Mouse (Mus musculus): Measurements from ENCODE around the gene Srsf5. TPM values are rescaled to one million over a fixed set of nuclear protein-coding genes. Genes with fewer than 3 reads are reported as not detected.
A peak's percentile ranks its signal among the peaks of the same experiment; 100 is the strongest.

Gene Srsf5
- polyA plus RNA-seq, 1 experiment from 2014 or later, result 287 TPM

DNA sequence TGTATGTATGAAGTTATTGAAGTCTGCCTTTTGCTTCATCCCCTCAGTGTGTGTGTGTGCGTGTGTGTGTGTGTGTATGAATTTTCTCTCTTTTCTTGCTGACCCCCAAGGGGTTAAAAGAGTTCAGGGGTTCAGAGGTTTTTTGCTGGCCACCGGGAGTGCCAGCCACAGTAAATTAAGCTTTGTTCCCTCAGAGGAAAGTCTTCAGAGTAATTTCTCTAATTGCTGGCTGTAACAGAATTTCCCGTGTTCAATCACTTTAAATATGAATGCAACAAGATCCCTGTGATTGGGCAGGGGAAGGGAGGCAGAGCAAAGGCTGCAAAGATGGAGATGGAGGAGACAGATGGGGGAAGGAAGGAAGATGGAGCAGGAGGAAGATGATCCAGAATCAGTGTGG lies 26.5 kb downstream of the Srsf5 start:
- H3K27ac ChIP-seq (replicated peaks), result no peak overlapping the region
- WGBS (ENCODE audit: insufficient replicate concordance), result 39% methylated on average over 3 of the region's 3 CpGs
- H3K27me3 ChIP-seq, result no peaks in the 10 kb centered on the region
- no peak for ATAC-seq (ENCODE audit: insufficient read depth)
- H3K9ac ChIP-seq, result no peak overlapping the region
- no peak overlapping the region for H3K4me2 ChIP-seq
- no peaks in the 10 kb centered on the region for H3K9me3 ChIP-seq (replicated peaks)
- no peak overlapping the region for H3K4me3 ChIP-seq (replicated peaks)
- no peaks in the 10 kb centered on the region for H3K36me3 ChIP-seq (replicated peaks)
- 0 out of 2 replicates have a peak, but pooled peaks cover 6% of the 10 kb centered on the region for H3K4me1 ChIP-seq (replicated peaks)

DNA sequence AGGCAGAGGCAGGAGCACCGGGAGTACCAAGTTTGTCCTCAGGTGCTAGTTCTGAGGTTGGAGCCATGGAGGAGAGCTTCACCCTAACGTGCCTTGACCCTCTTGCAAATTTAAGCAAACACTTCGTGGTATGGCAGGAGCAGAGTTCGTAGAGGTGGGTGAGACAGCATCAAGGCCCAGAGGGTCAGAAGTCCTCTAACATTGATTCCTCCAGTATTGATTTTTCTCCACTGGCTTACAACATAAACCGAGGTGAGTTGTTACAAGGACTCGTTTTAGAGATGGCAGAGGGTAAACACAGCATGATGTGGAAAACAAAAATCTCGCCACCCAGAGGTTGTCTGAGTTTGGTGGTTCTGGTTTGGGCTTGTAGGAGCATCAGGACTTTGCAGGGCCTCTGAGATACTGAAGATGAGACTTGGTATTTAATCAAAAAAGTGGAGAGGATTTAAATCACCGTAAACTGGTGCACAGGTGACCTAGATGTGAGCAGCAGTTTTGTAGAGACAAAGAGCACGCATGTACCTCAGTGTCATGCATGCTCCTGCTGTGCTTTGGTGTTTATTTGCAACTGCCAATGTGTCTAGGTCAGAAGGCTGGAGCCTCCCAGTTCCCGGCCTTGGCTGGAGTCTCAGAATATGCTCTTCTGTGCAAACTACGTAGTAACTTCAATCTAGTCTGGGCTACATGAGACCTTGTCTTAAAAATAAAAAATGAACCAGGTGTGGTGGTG lies 30.8 kb downstream of the Srsf5 start:
- Histone ChIP-seq H3K27ac (replicated peaks) (peak overlapping the region; percentile 62), H3K4me2 (no peak overlapping the region), H3K9me3 (replicated peaks) (no peaks in the 10 kb centered on the region), H3K36me3 (replicated peaks) (no peaks in the 10 kb centered on the region), H3K27me3 (no peaks in the 10 kb centered on the region), H3K4me3 (replicated peaks) (no peak overlapping the region), H3K4me1 (replicated peaks) (0 out of 2 replicates have a peak, but pooled peaks cover 6% of the 10 kb centered on the region), H3K9ac (no peak overlapping the region)
- whole genome bisulfite sequencing (ENCODE audit: insufficient replicate concordance), result 55% methylated on average over 11 of the region's 11 CpGs
- ATAC-seq (ENCODE audit: insufficient read depth), result peak; percentile 76

DNA sequence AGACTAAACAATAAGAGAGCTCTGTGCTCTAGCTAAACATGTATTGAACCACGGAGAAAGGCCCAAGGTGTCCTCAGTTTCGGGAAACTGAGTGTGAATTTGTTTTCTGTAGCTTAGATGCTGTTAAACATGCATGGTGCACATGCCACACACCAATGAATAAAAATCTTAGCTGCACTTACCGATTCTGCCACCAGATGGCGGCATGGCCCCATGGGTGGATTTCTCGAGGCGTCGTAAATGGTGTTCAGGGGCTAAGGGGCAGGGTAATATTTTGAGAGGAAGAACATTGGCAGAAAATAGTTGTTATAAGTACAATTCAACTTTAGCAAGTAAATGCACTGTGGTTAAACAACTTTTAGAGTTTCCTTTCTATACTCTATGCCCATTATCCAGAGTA lies 37.0 kb downstream of the Srsf5 start:
- H3K4me3 ChIP-seq (replicated peaks), result no peak overlapping the region
- H3K9ac ChIP-seq, result no peak overlapping the region
- no peak overlapping the region for H3K4me2 ChIP-seq
- no peaks in the 10 kb centered on the region for H3K36me3 ChIP-seq (replicated peaks)
- WGBS (ENCODE audit: insufficient replicate concordance), result 1% methylated on average over 7 of the region's 7 CpGs
- no peak overlapping the region for H3K27ac ChIP-seq (replicated peaks)
- no peak for ATAC-seq (ENCODE audit: insufficient read depth)
- no peaks in the 10 kb centered on the region for H3K27me3 ChIP-seq
- H3K9me3 ChIP-seq (replicated peaks), result no peaks in the 10 kb centered on the region
- H3K4me1 ChIP-seq (replicated peaks), result no peaks in the 10 kb centered on the region

DNA sequence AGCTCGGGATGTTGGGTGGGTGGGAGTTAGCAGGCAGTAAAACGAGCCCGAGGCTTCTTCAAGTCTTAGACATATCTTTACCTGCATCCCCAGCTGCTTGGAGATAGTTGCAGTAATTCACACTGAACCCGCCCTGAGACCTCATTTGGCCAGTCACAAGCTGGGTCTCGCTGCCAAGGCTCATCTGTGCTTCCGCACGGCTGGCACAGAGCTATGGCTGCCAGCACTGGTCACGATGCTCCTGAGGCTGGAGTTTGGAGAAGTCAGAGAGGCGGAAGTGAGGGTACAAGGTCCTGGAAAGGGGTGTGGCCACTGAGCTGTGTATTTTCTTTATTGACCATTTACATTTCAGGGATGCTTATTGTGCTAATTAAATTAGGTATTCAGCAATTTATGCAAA lies 38.4 kb downstream of the Srsf5 start:
- no peak overlapping the region for H3K4me3 ChIP-seq (replicated peaks)
- no peak overlapping the region for H3K27ac ChIP-seq (replicated peaks)
- H3K4me1 ChIP-seq (replicated peaks), result no peaks in the 10 kb centered on the region
- H3K27me3 ChIP-seq, result no peaks in the 10 kb centered on the region
- no peak overlapping the region for H3K4me2 ChIP-seq
- H3K36me3 ChIP-seq (replicated peaks), result no peaks in the 10 kb centered on the region
- no peaks in the 10 kb centered on the region for H3K9me3 ChIP-seq (replicated peaks)
- no peak overlapping the region for H3K9ac ChIP-seq
- 55% methylated on average over 9 of the region's 9 CpGs for WGBS (ENCODE audit: insufficient replicate concordance)
- no peak for ATAC-seq (ENCODE audit: insufficient read depth)

DNA sequence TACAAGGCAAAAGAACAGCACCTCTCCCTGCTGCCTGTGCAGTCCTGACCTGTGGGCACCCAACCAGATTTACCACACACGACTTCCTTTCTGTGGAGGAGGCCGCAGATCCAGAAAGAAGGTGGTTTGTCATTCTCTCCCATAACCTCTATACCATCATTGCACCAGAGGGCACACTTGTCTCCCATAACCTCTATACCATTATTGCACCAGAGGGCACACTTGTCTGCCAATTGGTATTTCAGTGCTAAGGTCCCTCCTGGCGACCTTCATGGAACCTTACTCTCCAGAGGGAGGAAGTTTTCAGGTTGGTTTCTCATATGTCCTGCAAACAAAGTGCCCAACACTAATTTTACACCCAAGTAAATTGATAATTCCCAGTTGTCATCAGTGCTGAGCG lies 41.3 kb downstream of the Srsf5 start:
- H3K27me3 ChIP-seq, result no peaks in the 10 kb centered on the region
- no peaks in the 10 kb centered on the region for H3K36me3 ChIP-seq (replicated peaks)
- H3K9me3 ChIP-seq (replicated peaks), result no peaks in the 10 kb centered on the region
- ATAC-seq (ENCODE audit: insufficient read depth), result no peak
- H3K4me2 ChIP-seq, result no peak overlapping the region
- no peaks in the 10 kb centered on the region for H3K4me1 ChIP-seq (replicated peaks)
- H3K9ac ChIP-seq, result no peak overlapping the region
- no peak overlapping the region for H3K27ac ChIP-seq (replicated peaks)
- 54% methylated on average over 4 of the region's 4 CpGs for WGBS (ENCODE audit: insufficient replicate concordance)
- H3K4me3 ChIP-seq (replicated peaks), result no peak overlapping the region

DNA sequence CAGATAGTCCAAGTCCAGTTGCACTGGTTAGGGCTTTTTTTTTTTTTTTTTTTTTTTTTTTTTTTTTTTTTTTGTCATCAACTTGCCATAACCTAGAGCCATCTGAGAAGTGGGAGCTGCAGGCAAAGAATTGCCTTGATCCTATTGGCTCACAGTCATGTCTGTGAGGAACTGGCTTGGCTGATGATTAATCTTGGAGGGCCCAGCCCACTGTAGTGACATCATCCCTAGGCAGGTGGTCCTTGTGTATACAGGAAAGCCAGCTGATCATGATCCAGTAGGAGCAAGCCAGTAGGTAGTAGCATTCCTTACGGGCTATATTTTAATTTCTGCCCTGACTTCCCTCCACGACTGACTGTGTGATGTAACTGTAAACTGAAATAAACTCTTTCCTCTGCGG lies 43.0 kb downstream of the Srsf5 start:
- Histone ChIP-seq H3K36me3 (replicated peaks) (no peaks in the 10 kb centered on the region), H3K4me2 (no peak overlapping the region), H3K4me3 (replicated peaks) (no peak overlapping the region), H3K27me3 (no peaks in the 10 kb centered on the region), H3K9me3 (replicated peaks) (no peaks in the 10 kb centered on the region), H3K9ac (no peak overlapping the region), H3K4me1 (replicated peaks) (no peaks in the 10 kb centered on the region), H3K27ac (replicated peaks) (no peak overlapping the region)
- no peak for ATAC-seq (ENCODE audit: insufficient read depth)
- 72% methylated on average over 3 of the region's 3 CpGs for WGBS (ENCODE audit: insufficient replicate concordance)

DNA sequence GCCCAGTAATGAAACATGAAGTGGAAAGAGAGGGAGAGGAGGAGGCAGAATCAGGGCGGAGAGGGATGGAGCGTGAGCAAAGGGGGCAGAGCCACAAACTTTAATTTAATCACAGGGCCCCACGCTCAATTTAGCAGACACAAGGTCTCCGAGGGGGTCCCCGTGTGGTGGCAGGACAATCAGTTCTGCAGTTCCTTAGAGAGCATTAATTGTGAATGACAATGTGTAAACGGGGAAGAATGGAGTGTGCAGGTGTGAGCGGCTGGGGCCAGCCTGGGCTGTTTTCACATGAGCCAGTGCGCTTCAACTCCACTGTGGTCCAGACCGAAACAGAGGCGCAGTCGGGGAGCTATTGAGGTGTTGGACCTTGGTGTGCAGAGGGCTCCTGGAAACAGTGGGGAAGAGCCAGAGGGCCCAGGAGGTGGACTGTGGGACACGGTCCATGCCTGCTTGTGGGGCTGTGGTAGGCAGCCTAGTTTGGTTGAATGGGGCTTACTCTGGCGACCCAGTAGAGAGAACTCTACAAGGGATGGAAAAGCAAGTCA lies 45.7 kb downstream of the Srsf5 start:
- Histone ChIP-seq H3K4me1 (replicated peaks) (no peaks in the 10 kb centered on the region), H3K4me2 (no peak overlapping the region), H3K4me3 (replicated peaks) (no peak overlapping the region), H3K9me3 (replicated peaks) (no peaks in the 10 kb centered on the region), H3K27me3 (no peaks in the 10 kb centered on the region), H3K9ac (no peak overlapping the region), H3K27ac (replicated peaks) (no peak overlapping the region), H3K36me3 (replicated peaks) (no peaks in the 10 kb centered on the region)
- WGBS (ENCODE audit: insufficient replicate concordance), result 81% methylated on average over 13 of the region's 13 CpGs
- ATAC-seq (ENCODE audit: insufficient read depth), result no peak

DNA sequence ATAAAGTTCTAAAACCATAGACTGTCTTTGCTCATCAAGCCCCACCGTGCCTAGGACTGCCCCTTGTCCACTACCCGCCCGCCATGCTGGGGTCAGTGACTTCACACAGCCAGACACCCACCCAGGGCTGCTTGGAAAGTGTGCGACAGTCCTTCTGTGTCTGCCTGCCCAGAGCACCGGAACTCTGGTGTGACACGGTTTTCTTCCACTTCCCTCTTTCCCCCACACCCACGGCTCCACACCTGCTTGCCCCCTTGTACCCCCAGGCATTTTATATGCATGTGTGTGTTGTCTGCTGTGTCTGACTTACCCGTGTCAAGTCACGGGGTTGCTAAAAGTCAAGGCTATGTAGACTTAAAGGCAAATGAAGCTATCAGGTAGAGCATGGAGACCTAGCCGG lies 46.5 kb downstream of the Srsf5 start:
- Histone ChIP-seq H3K4me3 (replicated peaks) (no peak overlapping the region), H3K27me3 (no peaks in the 10 kb centered on the region), H3K27ac (replicated peaks) (no peak overlapping the region), H3K4me1 (replicated peaks) (no peaks in the 10 kb centered on the region), H3K9ac (no peak overlapping the region), H3K36me3 (replicated peaks) (no peaks in the 10 kb centered on the region), H3K9me3 (replicated peaks) (no peaks in the 10 kb centered on the region), H3K4me2 (no peak overlapping the region)
- ATAC-seq (ENCODE audit: insufficient read depth), result no peak
- WGBS (ENCODE audit: insufficient replicate concordance), result 50% methylated on average over 10 of the region's 10 CpGs

DNA sequence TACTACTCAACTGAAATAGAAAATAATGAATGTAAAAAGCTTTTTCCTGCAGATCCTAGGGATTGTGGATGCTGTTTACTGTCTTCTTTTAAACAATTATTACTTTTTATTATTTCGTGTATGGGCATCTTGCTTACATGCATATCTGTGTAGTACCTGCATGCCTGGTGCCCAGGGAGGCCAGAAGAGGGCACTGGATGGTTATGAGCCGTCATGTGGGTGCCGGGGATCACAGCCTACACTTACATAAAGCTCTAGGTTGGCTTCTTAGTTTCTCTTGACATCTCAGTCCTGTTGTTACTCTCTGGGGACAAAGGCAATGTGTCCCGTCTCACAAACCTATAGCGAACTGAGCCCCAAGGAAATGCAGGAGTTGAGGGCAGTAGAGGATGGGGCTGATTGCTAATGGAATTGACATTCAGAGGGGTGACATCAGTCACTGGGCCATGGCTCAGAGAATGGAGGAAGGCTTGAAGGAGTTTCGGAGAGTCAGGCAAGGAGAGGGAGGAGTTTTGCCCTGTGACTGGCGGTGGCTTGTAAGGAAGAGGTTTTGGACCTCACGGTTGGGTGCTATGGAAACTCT lies 47.3 kb downstream of the Srsf5 start:
- Histone ChIP-seq H3K27ac (replicated peaks) (no peak overlapping the region), H3K4me2 (no peak overlapping the region), H3K4me3 (replicated peaks) (no peak overlapping the region), H3K9ac (no peak overlapping the region), H3K27me3 (no peaks in the 10 kb centered on the region), H3K9me3 (replicated peaks) (no peaks in the 10 kb centered on the region), H3K36me3 (replicated peaks) (no peaks in the 10 kb centered on the region), H3K4me1 (replicated peaks) (no peaks in the 10 kb centered on the region)
- WGBS (ENCODE audit: insufficient replicate concordance), result 61% methylated on average over 8 of the region's 8 CpGs
- no peak for ATAC-seq (ENCODE audit: insufficient read depth)

DNA sequence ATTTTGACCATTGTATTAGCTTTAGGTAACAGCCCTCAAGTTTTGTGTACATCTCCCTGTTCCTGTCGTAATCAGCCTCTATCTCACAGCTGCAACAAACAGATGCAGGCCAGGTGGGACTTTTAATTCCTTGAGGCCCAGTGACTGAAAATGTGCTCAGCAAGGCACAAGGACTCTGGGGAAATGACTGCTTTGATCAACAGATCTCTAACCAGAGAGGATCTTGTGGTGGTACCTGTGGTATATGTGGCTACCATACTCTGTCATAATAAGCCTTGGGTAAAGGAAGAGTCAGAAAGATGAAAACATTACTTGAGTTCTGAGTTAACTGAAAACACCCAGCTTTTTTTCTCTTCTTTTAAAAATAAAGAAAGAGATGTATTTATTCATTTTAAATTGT lies 48.5 kb downstream of the Srsf5 start:
- H3K4me2 ChIP-seq, result no peak overlapping the region
- no peak overlapping the region for H3K4me3 ChIP-seq (replicated peaks)
- no peak overlapping the region for H3K9ac ChIP-seq
- H3K27me3 ChIP-seq, result no peaks in the 10 kb centered on the region; the same call in 1 of the 2 replicates
- no peak for ATAC-seq (ENCODE audit: insufficient read depth)
- no peaks in the 10 kb centered on the region for H3K9me3 ChIP-seq (replicated peaks)
- no peak overlapping the region for H3K27ac ChIP-seq (replicated peaks)
- no peaks in the 10 kb centered on the region for H3K36me3 ChIP-seq (replicated peaks)
- no peaks in the 10 kb centered on the region for H3K4me1 ChIP-seq (replicated peaks)
- 62% methylated on average over 1 of the region's 1 CpGs for WGBS (ENCODE audit: insufficient replicate concordance)

DNA sequence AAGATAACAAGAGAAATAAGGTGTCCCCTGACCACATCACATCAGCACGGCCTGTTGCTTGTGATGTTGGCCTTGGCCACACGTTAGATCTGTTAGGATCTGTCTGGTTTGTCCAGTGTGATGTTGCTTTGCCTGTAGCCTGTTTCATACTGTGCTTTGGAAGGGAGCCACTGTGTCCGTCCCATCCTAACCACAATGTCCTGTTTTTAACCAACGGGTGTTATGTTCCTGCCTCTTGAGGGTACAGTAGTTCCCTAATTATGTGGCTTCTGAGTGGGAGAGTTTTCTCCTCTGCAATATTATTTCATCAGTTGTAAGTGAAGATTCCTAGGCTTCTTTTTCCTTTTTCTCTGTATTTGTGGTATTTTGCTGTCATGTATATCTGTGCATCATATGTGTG lies 50.0 kb downstream of the Srsf5 start:
- no peak overlapping the region for H3K4me2 ChIP-seq
- H3K9me3 ChIP-seq (replicated peaks), result no peaks in the 10 kb centered on the region
- no peaks in the 10 kb centered on the region for H3K4me1 ChIP-seq (replicated peaks)
- no peak for ATAC-seq (ENCODE audit: insufficient read depth)
- H3K27ac ChIP-seq (replicated peaks), result no peak overlapping the region
- H3K36me3 ChIP-seq (replicated peaks), result no peaks in the 10 kb centered on the region
- no peaks in the 10 kb centered on the region; the same call in 1 of the 2 replicates for H3K27me3 ChIP-seq
- no peak overlapping the region for H3K9ac ChIP-seq
- WGBS (ENCODE audit: insufficient replicate concordance), result 20% methylated on average over 4 of the region's 4 CpGs
- H3K4me3 ChIP-seq (replicated peaks), result no peak overlapping the region
